Mouse (Mus musculus): ENCODE data around the gene Fnbp1. TPM values are rescaled to one million over a fixed set of nuclear protein-coding genes. Genes with fewer than 3 reads are reported as not detected.

Fnbp1 gene
- total RNA-seq, 2 experiments from 2014 or later: 111 to 130 TPM

DNA sequence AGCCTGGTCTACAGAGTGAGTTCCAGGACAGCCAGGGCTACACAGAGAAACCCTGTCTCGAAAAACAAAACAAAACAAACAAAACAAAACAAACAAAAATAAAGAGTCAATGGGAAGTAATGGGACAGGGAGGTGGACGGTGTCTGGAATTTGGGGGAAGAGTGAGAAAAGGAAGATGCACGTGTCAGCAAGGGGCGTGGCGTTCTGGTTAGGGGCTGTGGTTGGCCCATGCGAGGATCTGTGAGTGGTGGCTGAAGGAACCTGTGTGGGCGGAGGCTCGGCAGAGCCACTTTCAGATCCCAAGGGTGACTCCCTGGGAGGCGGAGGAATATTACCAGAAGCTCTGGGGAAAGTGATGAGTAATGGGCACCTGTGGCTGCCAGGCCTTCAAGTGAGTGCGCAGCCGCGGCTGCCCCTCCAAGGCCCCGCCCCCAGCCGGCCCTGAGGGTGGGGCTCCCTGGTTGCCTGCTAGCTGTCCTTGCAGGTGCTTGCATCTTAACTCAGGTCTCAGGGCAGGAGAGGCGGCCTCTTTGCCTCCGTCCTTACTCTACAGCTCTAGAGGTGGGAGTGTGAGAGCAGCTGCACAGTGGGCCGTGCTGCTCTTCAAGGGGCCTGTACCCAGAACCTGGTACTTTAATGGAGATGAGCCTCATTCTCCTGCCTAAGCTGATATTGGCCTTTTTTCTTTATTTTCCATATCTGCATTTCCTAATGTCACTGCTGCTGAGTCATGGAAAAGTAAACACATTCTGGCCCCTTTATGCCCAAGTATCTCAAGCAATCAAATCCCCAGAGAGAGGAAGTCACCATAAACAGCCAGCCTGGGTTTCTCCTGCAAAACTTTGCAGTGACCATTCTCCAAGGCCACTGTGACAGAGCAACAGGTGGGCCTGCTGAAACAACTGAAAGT is 156.4 kb downstream of the Fnbp1 start:
- peak in 1 of 2 experiments; percentile 31 for DNase-seq (ENCODE audit: low spot score in 2 of 2)

DNA sequence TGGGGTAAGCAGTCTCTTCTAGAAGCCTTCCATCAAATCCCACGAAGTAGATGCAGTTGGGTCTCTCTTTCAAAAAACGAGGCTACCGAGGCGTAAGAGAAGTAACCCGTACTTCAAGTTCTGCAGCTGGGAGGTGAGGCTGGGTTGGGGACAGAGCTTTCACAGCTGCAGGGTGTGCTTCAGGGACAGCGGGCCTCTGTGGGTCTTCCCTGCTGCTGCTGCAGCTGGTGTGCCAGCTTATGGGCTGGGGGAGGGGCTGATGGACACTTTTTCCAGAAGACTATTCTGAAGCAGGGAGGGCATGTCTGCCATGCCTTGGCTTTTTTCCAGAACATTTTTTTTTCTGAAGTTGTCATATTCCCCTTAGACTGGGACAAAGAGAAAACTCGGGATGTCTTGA is 158.8 kb downstream of the Fnbp1 start:
- DNase-seq (ENCODE audit: low spot score in 2 of 2): no peak

DNA sequence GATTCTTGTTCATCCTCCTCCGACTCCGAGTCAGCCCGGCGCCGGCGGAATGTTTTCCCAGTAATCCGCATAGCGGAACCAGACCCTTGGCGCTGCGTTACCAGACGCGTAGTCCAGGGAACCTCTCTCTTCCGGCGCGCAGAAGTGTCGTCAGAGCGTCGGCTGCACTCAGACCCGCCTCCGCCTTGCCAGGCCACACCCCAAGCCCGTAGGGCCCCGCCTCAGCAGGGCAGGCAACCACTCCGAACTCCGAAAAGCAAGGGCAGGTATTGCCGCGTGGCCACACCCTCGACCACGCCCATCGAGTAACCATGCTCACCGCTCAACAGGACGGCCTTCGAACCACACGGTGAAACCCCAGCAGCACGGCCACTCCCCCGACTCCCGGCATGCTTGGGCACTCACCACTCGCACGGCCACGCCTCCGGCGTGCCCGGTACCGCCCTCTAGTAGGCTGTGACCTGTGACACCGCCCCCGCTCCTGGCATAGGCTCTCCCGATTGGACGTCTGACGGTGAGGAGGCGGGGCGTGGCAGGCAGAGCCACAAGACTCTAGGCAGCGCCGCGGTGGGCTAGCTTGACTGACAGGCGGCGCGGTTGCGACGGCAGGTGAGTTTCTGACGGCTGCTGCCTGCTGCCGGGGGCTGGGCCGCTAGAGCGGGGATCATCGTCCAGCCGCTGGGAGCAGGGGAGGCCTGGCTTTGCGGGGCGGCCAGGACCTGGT is 159.9 kb downstream of the Fnbp1 start, which contains the start of the genes BC005624 and Usp20:
BC005624 (minus strand) TSS at position 412 of the 724 bp plus-strand sequence.
Usp20 (plus strand) TSS at position 490 of the 724 bp plus-strand sequence.
- DNase-seq (ENCODE audit: low spot score in 2 of 2): peak; percentile 99 to 100

Other genes starting within 250 kb of the Fnbp1 start
- gene Ptges, start 212.1 kb downstream of the Fnbp1 start, total RNA-seq (2021): 1 to 10 TPM; 2.5 to 5.2 TPM
- 10 to 100 TPM; 32.3 to 38.3 TPM for gene Tor1b, start 189.0 kb downstream of the Fnbp1 start, total RNA-seq (2021)
- gene Tor1a, start 174.1 kb downstream of the Fnbp1 start, total RNA-seq (2021): 10 to 100 TPM; 49.5 to 51.4 TPM
- gene BC005624, start 159.8 kb downstream of the Fnbp1 start, total RNA-seq (2021): 10 to 100 TPM; 68.0 to 68.2 TPM
- gene Usp20, start 159.7 kb downstream of the Fnbp1 start, total RNA-seq (2021): 10 to 100 TPM; 86.5 to 90.9 TPM
- gene Gpr107, start 10.3 kb upstream of the Fnbp1 start, total RNA-seq (2021): 10 to 100 TPM; 42.5 to 48.2 TPM
- gene Ncs1, start 103.8 kb upstream of the Fnbp1 start, total RNA-seq (2021): 100 to 1,000 TPM; 298 to 317 TPM
- gene Hmcn2, start 172.4 kb upstream of the Fnbp1 start, total RNA-seq (2021): under 1 TPM; 0.05 to 0.33 TPM

Measured in layer of hippocampus, adult 18-20 months (tissue).